In genomic region chr12:28880471-28880870, GRCm38 (mm10) we compare ENCODE assay signal across 20 mouse cellular contexts.
DNase-seq lines count a peak whose midpoint lies in the region; ATAC-seq and TF ChIP-seq lines count a peak whose summit lies in the region.
"Had no signal": no experiment of that assay in that cellular context is flagged by ENCODE, and none has a peak within 500 bp of the region (broad histone marks: within the 10 kb centered on the region; RNA-seq: fewer than 3 reads in every experiment).

No protein-coding gene starts in this region.

- H3K27ac ChIP-seq in forebrain, embryonic 12.5 days: peak overlapping the region; percentile 63
- H3K27ac ChIP-seq in forebrain, embryonic 16.5 days (ENCODE audit: low read length): peak overlapping the region; percentile 58
- H3K27ac ChIP-seq in hindbrain, postnatal 0 days: 0 out of 2 replicates have a peak overlapping the region, but pooled peaks have one; percentile 36
- peak overlapping the region; percentile 39; the same call in 1 of the 2 replicates for H3K27ac ChIP-seq in neural tube, embryonic 12.5 days
- no peak overlapping the region for H3K27ac ChIP-seq in kidney, embryonic 14.5 days (ENCODE audit: low read depth, low read length)
- H3K27ac ChIP-seq: embryonic facial prominence, embryonic 13.5 days; heart, embryonic 10.5 days; limb, embryonic 10.5 days; liver, embryonic 12.5 days; lung, embryonic 15.5 days had no signal

- peaks cover 17% of the 10 kb centered on the region for H3K4me1 ChIP-seq in forebrain, embryonic 12.5 days
- peaks cover 7% of the 10 kb centered on the region for H3K4me1 ChIP-seq in forebrain, embryonic 16.5 days (replicated peaks; ENCODE audit: control insufficient read depth, insufficient read depth, low read length)
- peaks cover 5% of the 10 kb centered on the region; the same call in 1 of the 2 replicates for H3K4me1 ChIP-seq in hindbrain, postnatal 0 days (ENCODE audit: insufficient read depth, low read length)
- H3K4me1 ChIP-seq in neural tube, embryonic 12.5 days: peaks cover 32% of the 10 kb centered on the region
- no peaks in the 10 kb centered on the region for H3K4me1 ChIP-seq in kidney, embryonic 14.5 days (ENCODE audit: control insufficient read depth, insufficient read depth, low read length)
- H3K4me1 ChIP-seq: embryonic facial prominence, embryonic 13.5 days; liver, embryonic 12.5 days; lung, embryonic 15.5 days had no signal

- H3K9ac ChIP-seq in forebrain, embryonic 12.5 days: no peak overlapping the region
- H3K9ac ChIP-seq in forebrain, embryonic 16.5 days (replicated peaks; ENCODE audit: low read depth, low read length): 0 out of 2 replicates have a peak overlapping the region, but pooled peaks have one; percentile 6
- no peak overlapping the region for H3K9ac ChIP-seq in hindbrain, postnatal 0 days (replicated peaks; ENCODE audit: low read length)
- H3K9ac ChIP-seq in neural tube, embryonic 12.5 days: 0 out of 2 replicates have a peak overlapping the region, but pooled peaks have one; percentile 14
- H3K9ac ChIP-seq in kidney, embryonic 14.5 days (ENCODE audit: low read depth, low read length): no peak overlapping the region
- H3K9ac ChIP-seq: embryonic facial prominence, embryonic 13.5 days; liver, embryonic 12.5 days; lung, embryonic 15.5 days had no signal

- no peak for ATAC-seq in forebrain, embryonic 12.5 days (ENCODE audit: low FRiP score)
- ATAC-seq in forebrain, embryonic 16.5 days: 0 out of 2 replicates have a peak, but pooled peaks have one; percentile 16
- ATAC-seq in hindbrain, postnatal 0 days: peak; percentile 27; the same call in 1 of the 2 replicates
- ATAC-seq in neural tube, embryonic 12.5 days (ENCODE audit: low FRiP score, low read depth): peak; percentile 52; the same call in 1 of the 2 replicates
- ATAC-seq in kidney, embryonic 14.5 days (ENCODE audit: low FRiP score, low TSS enrichment): no peak
- ATAC-seq: intestine, postnatal 0 days; liver, embryonic 12.5 days had no signal

- no peaks in the 10 kb centered on the region for H3K27me3 ChIP-seq in forebrain, embryonic 12.5 days
- H3K27me3 ChIP-seq in forebrain, embryonic 16.5 days (replicated peaks; ENCODE audit: control insufficient read depth, insufficient read depth, low read length): no peaks in the 10 kb centered on the region
- no peaks in the 10 kb centered on the region for H3K27me3 ChIP-seq in hindbrain, postnatal 0 days (ENCODE audit: insufficient read depth, low read length)
- H3K27me3 ChIP-seq in neural tube, embryonic 12.5 days (replicated peaks): no peaks in the 10 kb centered on the region
- H3K27me3 ChIP-seq in kidney, embryonic 14.5 days (ENCODE audit: control insufficient read depth, insufficient read depth, low read length): no peaks in the 10 kb centered on the region
- H3K27me3 ChIP-seq: embryonic facial prominence, embryonic 13.5 days; liver, embryonic 12.5 days; lung, embryonic 15.5 days had no signal

- H3K4me2 ChIP-seq in forebrain, embryonic 12.5 days: no peak overlapping the region
- no peak overlapping the region for H3K4me2 ChIP-seq in forebrain, embryonic 16.5 days (ENCODE audit: low read length)
- H3K4me2 ChIP-seq in hindbrain, postnatal 0 days (ENCODE audit: low read depth, low read length): no peak overlapping the region
- no peak overlapping the region for H3K4me2 ChIP-seq in neural tube, embryonic 12.5 days (replicated peaks)
- H3K4me2 ChIP-seq in kidney, embryonic 14.5 days (replicated peaks; ENCODE audit: low read depth, low read length): no peak overlapping the region
- H3K4me2 ChIP-seq: embryonic facial prominence, embryonic 13.5 days; liver, embryonic 12.5 days; lung, embryonic 15.5 days had no signal

- no peaks in the 10 kb centered on the region for H3K36me3 ChIP-seq in forebrain, embryonic 12.5 days (replicated peaks)
- H3K36me3 ChIP-seq in forebrain, embryonic 16.5 days (ENCODE audit: control insufficient read depth, insufficient read depth): no peaks in the 10 kb centered on the region
- no peaks in the 10 kb centered on the region for H3K36me3 ChIP-seq in hindbrain, postnatal 0 days (ENCODE audit: insufficient read depth, low read length)
- no peaks in the 10 kb centered on the region for H3K36me3 ChIP-seq in neural tube, embryonic 12.5 days
- no peaks in the 10 kb centered on the region for H3K36me3 ChIP-seq in kidney, embryonic 14.5 days (ENCODE audit: control insufficient read depth, insufficient read depth, low read length)
- H3K36me3 ChIP-seq: embryonic facial prominence, embryonic 13.5 days; heart, embryonic 10.5 days; limb, embryonic 10.5 days; liver, embryonic 12.5 days; lung, embryonic 15.5 days had no signal

- TF ChIP-seq CTCF in hindbrain, postnatal 0 days (IDR thresholded peaks at IDR 0.05; ENCODE audit: low read depth): no peak

- no peak for DNase-seq in hindbrain, postnatal 0 days (ENCODE audit: low spot score)
- no peak for DNase-seq in frontal cortex, postnatal 14 days (ENCODE audit: low spot score in 2 of 2)
- no peak for DNase-seq in spleen, postnatal 36 days (ENCODE audit: low spot score in 2 of 2)
- DNase-seq: cerebellum, adult 11 months; cerebellum, postnatal 36 days; gastrocnemius, postnatal 25 days; heart, postnatal 14 days; kidney, postnatal 25 days; layer of hippocampus, adult 9-11 months; thymus, postnatal 36 days had no signal

- no peaks in the 10 kb centered on the region for H3K9me3 ChIP-seq in forebrain, embryonic 12.5 days
- no peaks in the 10 kb centered on the region for H3K9me3 ChIP-seq in forebrain, embryonic 16.5 days (ENCODE audit: control insufficient read depth, low read length)
- no peaks in the 10 kb centered on the region for H3K9me3 ChIP-seq in hindbrain, postnatal 0 days (ENCODE audit: low read length)
- no peaks in the 10 kb centered on the region for H3K9me3 ChIP-seq in neural tube, embryonic 12.5 days
- no peaks in the 10 kb centered on the region for H3K9me3 ChIP-seq in kidney, embryonic 14.5 days (ENCODE audit: control insufficient read depth, low read length)
- H3K9me3 ChIP-seq: embryonic facial prominence, embryonic 13.5 days; heart, embryonic 10.5 days; limb, embryonic 10.5 days; liver, embryonic 12.5 days; lung, embryonic 15.5 days had no signal

- H3K4me3 ChIP-seq in forebrain, embryonic 12.5 days (replicated peaks): no peak overlapping the region
- no peak overlapping the region for H3K4me3 ChIP-seq in forebrain, embryonic 16.5 days (replicated peaks; ENCODE audit: low read length)
- no peak overlapping the region for H3K4me3 ChIP-seq in hindbrain, postnatal 0 days (ENCODE audit: low read length)
- no peak overlapping the region for H3K4me3 ChIP-seq in neural tube, embryonic 12.5 days
- H3K4me3 ChIP-seq in kidney, embryonic 14.5 days (ENCODE audit: low read length): no peak overlapping the region
- H3K4me3 ChIP-seq: embryonic facial prominence, embryonic 13.5 days; heart, embryonic 10.5 days; limb, embryonic 10.5 days; liver, embryonic 12.5 days; lung, embryonic 15.5 days had no signal

Comparison
In these comparisons a context has a peak if more than half of its experiments do, and no peak if none do; other contexts are left out.
1. ATAC-seq: peak in forebrain, embryonic 16.5 days (single experiment), hindbrain, postnatal 0 days (single experiment) and neural tube, embryonic 12.5 days (single experiment); none in forebrain, embryonic 12.5 days (single experiment) and kidney, embryonic 14.5 days (single experiment).
2. H3K9ac ChIP-seq: peak in forebrain, embryonic 16.5 days (single experiment) and neural tube, embryonic 12.5 days (single experiment); none in forebrain, embryonic 12.5 days (single experiment), hindbrain, postnatal 0 days (single experiment) and kidney, embryonic 14.5 days (single experiment).